Mouse (Mus musculus) WW6 (cell line): ENCODE results near the gene Casp9.
A peak's percentile ranks its signal among the peaks of the same experiment; 100 is the strongest.
"Not testable (repeated sequence)": the region's sequence is repeated elsewhere in the genome, so short reads cannot be mapped to it uniquely, and the experiment has no call there.

Source experiments
- DNase-seq: peaks from one replicate; pipeline ENCODE4 v3.0.0-alpha.2; 2013; ENCODE audit warnings: low read depth, low spot score

Gene Casp9

GRCm38 (mm10) chr4:141793282-141794151, at the start of gene Casp9:
TSS of gene Casp9 (plus strand) at chr4:141793612.
- DNase-seq, result peak; percentile 94

- DNase-seq, result no peak
These were observed 46.6 kb upstream of the Casp9 start, which contains the start of gene Agmat for GRCm38 (mm10) chr4:141746578-141747346. TSS of gene Agmat (plus strand) at chr4:141746672.

GRCm38 (mm10) chr4:141749557-141749956, 43.9 kb upstream of the Casp9 start:
- no peak for DNase-seq

GRCm38 (mm10) chr4:141750826-141751225, 42.6 kb upstream of the Casp9 start:
- DNase-seq, result no peak

GRCm38 (mm10) chr4:141751419-141752075, 41.9 kb upstream of the Casp9 start:
- no peak for DNase-seq

GRCm38 (mm10) chr4:141752076-141752421, 41.4 kb upstream of the Casp9 start:
- DNase-seq, result no peak

GRCm38 (mm10) chr4:141755375-141755930, 38.0 kb upstream of the Casp9 start:
- no peak for DNase-seq

- DNase-seq, result no peak
These were observed 36.3 kb upstream of the Casp9 start for GRCm38 (mm10) chr4:141757124-141757523.

- no peak for DNase-seq
These were observed 34.4 kb upstream of the Casp9 start for GRCm38 (mm10) chr4:141758874-141759542.

- DNase-seq, result no peak
These were observed 32.5 kb upstream of the Casp9 start for GRCm38 (mm10) chr4:141760942-141761341.

GRCm38 (mm10) chr4:141762102-141762598, 31.3 kb upstream of the Casp9 start:
- no peak for DNase-seq

- no peak for DNase-seq
These were observed 29.9 kb upstream of the Casp9 start for GRCm38 (mm10) chr4:141763476-141763875.

GRCm38 (mm10) chr4:141765008-141765407, 28.4 kb upstream of the Casp9 start:
- no peak for DNase-seq

- DNase-seq, result no peak
These were observed 27.1 kb upstream of the Casp9 start for GRCm38 (mm10) chr4:141766316-141766667.

GRCm38 (mm10) chr4:141766668-141767352, 26.6 kb upstream of the Casp9 start:
- DNase-seq, result no peak

- no peak for DNase-seq
These were observed 25.9 kb upstream of the Casp9 start for GRCm38 (mm10) chr4:141767353-141768036.

- DNase-seq, result no peak
These were observed 23.8 kb upstream of the Casp9 start for GRCm38 (mm10) chr4:141769501-141770160.

- no peak for DNase-seq
These were observed 21.6 kb upstream of the Casp9 start for GRCm38 (mm10) chr4:141771823-141772222.

- DNase-seq, result not testable (repeated sequence)
These were observed 20.4 kb upstream of the Casp9 start for GRCm38 (mm10) chr4:141773019-141773418.
